Mouse (Mus musculus) urinary bladder, postnatal 10 days (tissue): ENCODE data around the gene Sf3b5.

Source experiments
- DNase-seq: peaks from one replicate; pipeline ENCODE4 v3.0.0; 2022; ENCODE audit warnings: low spot score

The Sf3b5 gene

GRCm38 (mm10) chr10:13005043-13005442 lies at the start of gene Sf3b5:
TSS of gene Sf3b5 (plus strand) at chr10:13005343.
- DNase-seq, result no peak

GRCm38 (mm10) chr10:12955831-12956230 lies 49.3 kb upstream of the Sf3b5 start:
- no peak for DNase-seq

GRCm38 (mm10) chr10:12957271-12957670 lies 47.9 kb upstream of the Sf3b5 start:
- no peak for DNase-seq

- no peak for DNase-seq
Observed at GRCm38 (mm10) chr10:12961546-12961945, 43.6 kb upstream of the Sf3b5 start.

GRCm38 (mm10) chr10:12962238-12962637 lies 42.9 kb upstream of the Sf3b5 start:
- DNase-seq, result no peak

- no peak for DNase-seq
Observed at GRCm38 (mm10) chr10:12963362-12964147, 41.6 kb upstream of the Sf3b5 start.

- no peak for DNase-seq
Observed at GRCm38 (mm10) chr10:12964151-12965075, 40.7 kb upstream of the Sf3b5 start, which contains the start of gene Stx11. TSS of gene Stx11 (minus strand) at chr10:12964298.

GRCm38 (mm10) chr10:12965669-12966180 lies 39.4 kb upstream of the Sf3b5 start:
- DNase-seq, result no peak

GRCm38 (mm10) chr10:12974572-12974971 lies 30.6 kb upstream of the Sf3b5 start:
- DNase-seq, result no peak

- DNase-seq, result no peak
Observed at GRCm38 (mm10) chr10:12975461-12975860, 29.7 kb upstream of the Sf3b5 start.

GRCm38 (mm10) chr10:12975957-12976356 lies 29.2 kb upstream of the Sf3b5 start:
- DNase-seq, result no peak

GRCm38 (mm10) chr10:12976552-12976951 lies 28.6 kb upstream of the Sf3b5 start:
- DNase-seq, result no peak

- no peak for DNase-seq
Observed at GRCm38 (mm10) chr10:12977787-12978212, 27.3 kb upstream of the Sf3b5 start.

- DNase-seq, result no peak
Observed at GRCm38 (mm10) chr10:12981071-12981470, 24.1 kb upstream of the Sf3b5 start.

GRCm38 (mm10) chr10:12983516-12983915 lies 21.6 kb upstream of the Sf3b5 start:
- DNase-seq, result no peak

- no peak for DNase-seq
Observed at GRCm38 (mm10) chr10:12985028-12985427, 20.1 kb upstream of the Sf3b5 start.

GRCm38 (mm10) chr10:12986485-12986884 lies 18.7 kb upstream of the Sf3b5 start:
- DNase-seq, result no peak

GRCm38 (mm10) chr10:12986943-12987342 lies 18.2 kb upstream of the Sf3b5 start:
- DNase-seq, result no peak

GRCm38 (mm10) chr10:12991953-12992352 lies 13.2 kb upstream of the Sf3b5 start:
- DNase-seq, result no peak

GRCm38 (mm10) chr10:12993411-12994039 lies 11.6 kb upstream of the Sf3b5 start:
- DNase-seq, result no peak

- peak; percentile 57 for DNase-seq
Observed at GRCm38 (mm10) chr10:12996736-12997477, 8.2 kb upstream of the Sf3b5 start.
